Mouse (Mus musculus) heart, embryonic 15.5 days (tissue): ENCODE measurements around the gene Bloc1s5. TPM values are rescaled to one million over a fixed set of nuclear protein-coding genes. Genes with fewer than 3 reads are reported as not detected.

ENCODE experiments used
- ATAC-seq: fragments of 200-750 bp; cut with Nextera tagmentation; replicated peaks from 2 replicates; pipeline ENCODE4 v1.8.0; 2017; ENCODE audit warnings: low read depth, moderate TSS enrichment; ENCODE audit not compliant: insufficient number of reproducible peaks, insufficient read depth, low FRiP score
- H3K27ac ChIP-seq: fragments of 300-500 bp; sonication (generic); 2 replicates; pipeline ENCODE4 v1.5.1; 2015; ENCODE audit warnings: mild to moderate bottlenecking, inconsistent platforms
- H3K27me3 ChIP-seq: fragments of 300-500 bp; sonication (generic); 2 replicates; pipeline ENCODE4 v1.6.1; 2015; ENCODE audit warnings: inconsistent platforms
- H3K36me3 ChIP-seq: fragments of 300-500 bp; sonication (generic); 2 replicates; pipeline ENCODE4 v1.6.1; 2015; ENCODE audit warnings: mild to moderate bottlenecking, inconsistent platforms
- H3K4me1 ChIP-seq: fragments of 300-500 bp; sonication (generic); replicated peaks from 2 replicates; pipeline ENCODE4 v1.6.1; 2015; ENCODE audit warnings: inconsistent platforms
- H3K4me2 ChIP-seq: fragments of 300-500 bp; sonication (generic); 2 replicates; pipeline ENCODE4 v1.6.1; 2015; ENCODE audit warnings: inconsistent platforms, mild to moderate bottlenecking, moderate library complexity
- H3K4me3 ChIP-seq: fragments of 300-500 bp; sonication (generic); 2 replicates; pipeline ENCODE4 v1.5.1; 2015; ENCODE audit warnings: mild to moderate bottlenecking, inconsistent platforms
- H3K9ac ChIP-seq: fragments of 300-500 bp; sonication (generic); 2 replicates; pipeline ENCODE4 v1.6.1; 2015; ENCODE audit warnings: mild to moderate bottlenecking, inconsistent platforms
- H3K9me3 ChIP-seq: fragments of 300-500 bp; sonication (generic); replicated peaks from 2 replicates; pipeline ENCODE4 v1.6.1; 2016; ENCODE audit warnings: inconsistent platforms
- WGBS: fragments of 180-500 bp; shearing (Covaris S2); methylation state at CpG from one replicate; pipeline ENCODE4 v1.1.7; 2015; ENCODE audit warnings: mixed read lengths; 5-methylcytosine and 5-hydroxymethylcytosine counted together
- polyA plus RNA-seq: library from polyadenylated mRNA; unstranded; fragments of >200 nt; fragmentation: Nextera tagmentation; extraction: Ambion mirVana; gene quantifications from 2 replicates; pipeline ENCODE4 v1.2.1, GENCODE M21; 2015

Bloc1s5 gene
- polyA plus RNA-seq, 1 experiment from 2014 or later, result 17.3 TPM

- WGBS, result 50% methylated on average over 3 of the region's 3 CpGs
Measured at GRCm38 (mm10) chr13:38597076-38597475, 37.8 kb downstream of the Bloc1s5 start.

DNA sequence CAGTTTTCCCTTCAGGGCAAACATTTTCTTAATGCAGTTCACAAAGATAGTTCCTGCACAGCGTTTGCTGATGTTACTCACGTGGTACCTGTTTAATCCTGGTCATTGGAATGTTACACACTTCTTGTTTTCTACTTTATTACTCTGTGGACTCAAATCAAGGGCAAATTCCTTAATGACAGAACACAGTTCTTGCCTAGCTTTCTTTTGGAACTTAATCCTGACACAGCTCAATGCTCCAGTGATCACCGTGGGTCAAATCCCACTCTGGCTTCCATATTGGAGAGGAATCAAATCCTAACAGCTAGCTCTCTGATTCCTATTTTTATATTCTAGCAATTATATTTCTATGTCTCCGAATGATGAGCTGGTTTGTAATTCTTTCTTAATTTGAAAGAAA is 38.4 kb downstream of the Bloc1s5 start:
- no peak overlapping the region for H3K27ac ChIP-seq
- 84% methylated on average over 4 of the region's 4 CpGs for WGBS
- H3K27me3 ChIP-seq, result no peaks in the 10 kb centered on the region

More at GRCm38 (mm10) chr13:38597076-38597475, 37.8 kb downstream of the Bloc1s5 start:
- Histone ChIP-seq H3K27ac (no peak overlapping the region), H3K9me3 (no peaks in the 10 kb centered on the region), H3K4me2 (no peak overlapping the region), H3K4me3 (no peak overlapping the region), H3K36me3 (no peaks in the 10 kb centered on the region), H3K9ac (no peak overlapping the region), H3K4me1 (peaks cover 9% of the 10 kb centered on the region; the same call in 1 of the 2 replicates), H3K27me3 (no peaks in the 10 kb centered on the region)
- no peak for ATAC-seq

GRCm38 (mm10) chr13:38593114-38593513 is 41.8 kb downstream of the Bloc1s5 start:
- no peak overlapping the region for H3K4me2 ChIP-seq
- no peaks in the 10 kb centered on the region for H3K36me3 ChIP-seq
- H3K4me1 ChIP-seq, result peaks cover 7% of the 10 kb centered on the region; the same call in 1 of the 2 replicates
- 34% methylated on average over 6 of the region's 6 CpGs for WGBS
- no peaks in the 10 kb centered on the region for H3K9me3 ChIP-seq
- ATAC-seq, result peak; percentile 72
- no peak overlapping the region for H3K4me3 ChIP-seq
- H3K27me3 ChIP-seq, result no peaks in the 10 kb centered on the region
- H3K27ac ChIP-seq, result peak overlapping the region; percentile 38
- H3K9ac ChIP-seq, result no peak overlapping the region

More for the DNA sequence above, 38.4 kb downstream of the Bloc1s5 start:
- no peak for ATAC-seq
- H3K4me3 ChIP-seq, result no peak overlapping the region
- peaks cover 7% of the 10 kb centered on the region; the same call in 1 of the 2 replicates for H3K4me1 ChIP-seq
- H3K9me3 ChIP-seq, result no peaks in the 10 kb centered on the region
- no peak overlapping the region for H3K9ac ChIP-seq
- no peak overlapping the region for H3K4me2 ChIP-seq
- no peaks in the 10 kb centered on the region for H3K36me3 ChIP-seq

DNA sequence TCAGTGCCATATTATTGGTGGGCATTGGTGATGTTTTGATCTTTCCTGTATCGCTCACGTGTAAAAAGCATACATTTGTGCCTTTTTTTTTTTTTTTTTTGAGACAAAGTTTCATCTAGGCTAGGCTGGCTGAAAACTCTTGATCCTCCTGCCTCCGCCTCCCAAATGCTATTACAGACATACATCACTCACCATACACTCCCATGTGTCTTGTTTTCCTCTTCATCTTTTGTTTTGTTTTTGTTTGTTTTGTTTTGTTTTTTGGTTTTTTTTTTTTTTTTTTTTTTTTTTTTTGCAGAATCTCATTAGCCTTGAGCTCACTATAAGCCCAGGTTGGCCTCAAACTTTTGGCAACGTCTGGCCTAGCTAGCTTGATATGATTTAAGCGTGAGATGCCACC is 47.6 kb downstream of the Bloc1s5 start:
- peaks cover 1% of the 10 kb centered on the region; the same call in 1 of the 2 replicates for H3K4me1 ChIP-seq
- no peak overlapping the region for H3K4me2 ChIP-seq
- no peaks in the 10 kb centered on the region for H3K36me3 ChIP-seq
- H3K27me3 ChIP-seq, result no peaks in the 10 kb centered on the region
- H3K27ac ChIP-seq, result no peak overlapping the region
- H3K9ac ChIP-seq, result no peak overlapping the region
- 90% methylated on average over 5 of the region's 5 CpGs for WGBS
- no peak for ATAC-seq
- H3K9me3 ChIP-seq, result no peaks in the 10 kb centered on the region
- no peak overlapping the region for H3K4me3 ChIP-seq

DNA sequence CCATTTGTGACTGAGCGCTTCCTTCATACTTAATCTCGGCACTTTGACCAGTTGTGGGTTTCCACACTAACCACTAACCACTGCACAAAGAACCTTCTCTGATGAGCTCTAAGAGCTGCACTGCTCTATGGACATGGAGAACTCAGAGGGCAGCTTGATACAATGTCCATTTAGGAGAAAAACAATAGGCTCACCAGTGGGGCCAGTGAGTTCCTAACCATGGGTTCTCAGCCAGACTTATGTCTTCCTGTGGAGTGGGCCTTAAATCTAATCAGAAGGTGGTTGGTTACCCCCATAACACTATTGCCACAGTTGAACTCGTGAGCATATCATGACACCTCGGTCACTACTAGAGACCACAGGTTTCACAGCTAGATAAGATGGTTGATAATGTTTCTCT is 48.5 kb downstream of the Bloc1s5 start:
- peaks cover 6% of the 10 kb centered on the region; the same call in 1 of the 2 replicates for H3K4me1 ChIP-seq
- no peaks in the 10 kb centered on the region for H3K9me3 ChIP-seq
- H3K27ac ChIP-seq, result no peak overlapping the region
- no peak for ATAC-seq
- WGBS, result 82% methylated on average over 4 of the region's 4 CpGs
- no peak overlapping the region for H3K9ac ChIP-seq
- no peak overlapping the region for H3K4me2 ChIP-seq
- H3K27me3 ChIP-seq, result no peaks in the 10 kb centered on the region
- no peak overlapping the region for H3K4me3 ChIP-seq
- H3K36me3 ChIP-seq, result no peaks in the 10 kb centered on the region

DNA sequence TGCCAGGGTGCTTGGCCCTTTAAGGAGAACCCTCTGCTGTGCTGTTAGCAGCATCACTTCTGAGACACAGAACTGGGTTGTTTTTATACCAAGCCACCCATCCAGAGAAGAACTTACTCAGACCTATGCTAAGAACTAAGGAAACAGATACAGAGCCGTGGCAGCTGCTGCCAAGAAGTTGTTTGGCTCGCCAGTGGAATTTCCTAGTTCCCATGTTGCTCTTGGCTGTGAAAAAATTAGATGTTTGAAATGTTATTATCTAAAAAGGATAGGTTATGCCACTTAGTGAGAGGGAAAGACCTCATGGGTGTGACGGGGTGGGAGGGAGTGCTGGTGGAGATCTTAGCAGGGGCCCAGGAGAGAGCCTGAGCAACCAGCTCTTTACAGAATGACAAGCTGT is 52.1 kb downstream of the Bloc1s5 start:
- ATAC-seq, result peak; percentile 49; the same call in 1 of the 2 replicates
- Histone ChIP-seq H3K9ac (no peak overlapping the region), H3K27me3 (no peaks in the 10 kb centered on the region), H3K36me3 (no peaks in the 10 kb centered on the region), H3K4me3 (no peak overlapping the region), H3K4me2 (no peak overlapping the region), H3K9me3 (no peaks in the 10 kb centered on the region), H3K27ac (peak overlapping the region; percentile 52; the same call in 1 of the 2 replicates), H3K4me1 (peaks cover 19% of the 10 kb centered on the region)
- 48% methylated on average over 3 of the region's 3 CpGs for WGBS

- peak; percentile 84 for ATAC-seq
- Histone ChIP-seq H3K9me3 (no peaks in the 10 kb centered on the region), H3K27ac (peak overlapping the region; percentile 61), H3K27me3 (no peaks in the 10 kb centered on the region), H3K36me3 (no peaks in the 10 kb centered on the region), H3K4me1 (peaks cover 19% of the 10 kb centered on the region), H3K9ac (no peak overlapping the region), H3K4me3 (peak overlapping the region; percentile 40), H3K4me2 (peak overlapping the region; percentile 63)
- 42% methylated on average over 11 of the region's 11 CpGs for WGBS
Measured at GRCm38 (mm10) chr13:38580601-38581457, 54.1 kb downstream of the Bloc1s5 start.

DNA sequence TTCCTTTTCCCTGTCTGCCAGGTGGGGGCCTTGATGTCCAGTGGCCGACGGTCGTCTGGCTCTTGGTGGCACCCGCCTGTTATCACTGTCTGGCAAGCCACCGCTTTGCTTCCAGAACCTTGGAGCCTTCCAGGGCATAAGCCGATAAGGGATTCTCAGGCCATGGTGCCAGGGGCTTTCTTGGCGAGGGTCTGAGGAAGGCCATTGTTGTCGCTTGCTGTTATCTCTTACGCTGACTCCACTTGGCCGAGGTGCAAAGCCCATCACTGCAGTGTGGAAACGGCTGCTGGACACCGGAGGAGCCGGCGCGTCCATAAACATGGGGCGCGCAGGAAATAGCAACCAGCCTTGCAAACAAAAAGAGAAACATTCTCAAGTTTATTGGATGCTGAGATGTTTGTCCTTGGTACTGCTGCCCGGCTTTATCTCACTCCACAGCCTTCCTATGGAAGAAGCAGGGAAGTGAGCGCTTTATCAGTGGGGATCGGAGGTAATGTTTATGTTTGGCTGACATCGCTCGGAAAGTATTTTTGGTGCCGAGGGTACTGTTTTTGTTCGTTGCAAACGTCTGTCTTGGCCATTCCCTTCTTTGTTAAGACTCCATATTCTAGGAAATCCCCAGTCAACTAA is 54.8 kb downstream of the Bloc1s5 start:
- Histone ChIP-seq H3K36me3 (no peaks in the 10 kb centered on the region), H3K4me1 (peaks cover 19% of the 10 kb centered on the region), H3K4me3 (peak overlapping the region; percentile 40), H3K9ac (0 out of 2 replicates have a peak overlapping the region, but pooled peaks have one; percentile 1), H3K27me3 (no peaks in the 10 kb centered on the region), H3K27ac (peak overlapping the region; percentile 61), H3K9me3 (no peaks in the 10 kb centered on the region), H3K4me2 (peak overlapping the region; percentile 63)
- WGBS, result 20% methylated on average over 25 of the region's 25 CpGs
- peak; percentile 65 for ATAC-seq

- H3K27me3 ChIP-seq, result no peaks in the 10 kb centered on the region
- H3K4me2 ChIP-seq, result no peak overlapping the region
- 44% methylated on average over 3 of the region's 3 CpGs for WGBS
- no peak overlapping the region for H3K4me3 ChIP-seq
- H3K4me1 ChIP-seq, result peaks cover 8% of the 10 kb centered on the region
- no peak overlapping the region for H3K27ac ChIP-seq
- no peak overlapping the region for H3K9ac ChIP-seq
- no peaks in the 10 kb centered on the region for H3K9me3 ChIP-seq
- ATAC-seq, result no peak
- H3K36me3 ChIP-seq, result no peaks in the 10 kb centered on the region
Measured at GRCm38 (mm10) chr13:38574668-38575067, 60.2 kb downstream of the Bloc1s5 start.

DNA sequence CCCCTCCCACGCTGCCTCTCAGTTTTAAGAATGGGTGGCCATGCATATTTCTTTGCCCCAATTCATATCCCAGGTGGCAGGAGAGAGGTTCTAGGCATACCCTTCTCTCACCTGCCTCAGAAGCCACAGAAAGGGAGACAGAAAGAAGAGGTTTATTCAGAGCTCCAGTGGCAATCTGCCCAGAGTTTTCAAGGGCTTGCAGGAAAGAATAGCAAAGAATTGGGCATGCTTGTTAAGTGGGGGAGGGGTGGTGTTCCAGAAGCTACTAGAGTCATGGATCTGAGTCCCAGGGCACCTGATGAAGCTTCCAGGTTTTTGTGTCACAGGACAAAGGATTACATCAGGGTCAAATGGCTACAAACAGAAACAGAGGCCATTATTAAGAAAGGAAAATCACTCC is 61.6 kb downstream of the Bloc1s5 start:
- WGBS, result 97% methylated on average over 1 of the region's 1 CpGs
- no peak for ATAC-seq
- no peaks in the 10 kb centered on the region for H3K36me3 ChIP-seq

GRCm38 (mm10) chr13:38565245-38565644 is 69.7 kb downstream of the Bloc1s5 start:
- no peak overlapping the region for H3K9ac ChIP-seq
- no peaks in the 10 kb centered on the region for H3K9me3 ChIP-seq
- no peaks in the 10 kb centered on the region for H3K36me3 ChIP-seq
- no peaks in the 10 kb centered on the region for H3K27me3 ChIP-seq
- no peak overlapping the region for H3K4me3 ChIP-seq
- ATAC-seq, result no peak
- no peak overlapping the region for H3K4me2 ChIP-seq
- 73% methylated on average over 4 of the region's 4 CpGs for WGBS
- no peak overlapping the region for H3K27ac ChIP-seq
- no peaks in the 10 kb centered on the region for H3K4me1 ChIP-seq

More for the DNA sequence above, 61.6 kb downstream of the Bloc1s5 start:
- H3K27ac ChIP-seq, result no peak overlapping the region
- no peaks in the 10 kb centered on the region for H3K9me3 ChIP-seq
- peaks cover 7% of the 10 kb centered on the region for H3K4me1 ChIP-seq
- H3K4me2 ChIP-seq, result no peak overlapping the region
- no peak overlapping the region for H3K9ac ChIP-seq
- H3K27me3 ChIP-seq, result no peaks in the 10 kb centered on the region
- no peak overlapping the region for H3K4me3 ChIP-seq
